Mouse (Mus musculus) forebrain, embryonic 10.5 days (tissue): Measurements from ENCODE around the gene C1ra. TPM values are rescaled to one million over a fixed set of nuclear protein-coding genes. Genes with fewer than 3 reads are reported as not detected.
"Not testable (repeated sequence)": the region's sequence is repeated elsewhere in the genome, so short reads cannot be mapped to it uniquely, and the experiment has no call there.

Experiments
- DNase-seq: peaks from one replicate; pipeline ENCODE4 v3.0.0-alpha.2; 2017; ENCODE audit warnings: low spot score; ENCODE audit errors: extremely low spot score
- H3K27ac ChIP-seq: fragments of 300-500 bp; sonication (generic); 2 replicates; pipeline ENCODE4 v1.5.1; 2016; ENCODE audit warnings: mild to moderate bottlenecking
- H3K27me3 ChIP-seq: fragments of 300-500 bp; sonication (generic); 2 replicates; pipeline ENCODE4 v1.6.1; 2016; ENCODE audit warnings: mild to moderate bottlenecking; ENCODE audit not compliant: poor library complexity, severe bottlenecking
- H3K36me3 ChIP-seq: fragments of 300-500 bp; sonication (generic); replicated peaks from 2 replicates; pipeline ENCODE4 v1.6.1; 2016; ENCODE audit warnings: mild to moderate bottlenecking, moderate library complexity
- H3K4me1 ChIP-seq: fragments of 300-500 bp; sonication (generic); 2 replicates; pipeline ENCODE4 v1.6.1; 2016
- H3K4me3 ChIP-seq: fragments of 300-500 bp; sonication (generic); 2 replicates; pipeline ENCODE4 v1.5.1; 2016; ENCODE audit warnings: mild to moderate bottlenecking, moderate library complexity
- H3K9me3 ChIP-seq: fragments of 300-500 bp; sonication (generic); 2 replicates; pipeline ENCODE4 v1.6.1; 2016; ENCODE audit warnings: mild to moderate bottlenecking, moderate library complexity
- WGBS: fragments of 180-500 bp; shearing (Covaris S2); methylation state at CpG from one replicate; pipeline ENCODE4 v1.1.7; 2016; 5-methylcytosine and 5-hydroxymethylcytosine counted together
- polyA plus RNA-seq: library from polyadenylated mRNA; unstranded; fragments of >200 nt; fragmentation: Nextera tagmentation; extraction: Ambion mirVana; gene quantifications from 2 replicates; pipeline ENCODE4 v1.2.1, GENCODE M21; 2016

Gene C1ra
- polyA plus RNA-seq, result 0.06 and 0.15 TPM in 2 replicates

DNA sequence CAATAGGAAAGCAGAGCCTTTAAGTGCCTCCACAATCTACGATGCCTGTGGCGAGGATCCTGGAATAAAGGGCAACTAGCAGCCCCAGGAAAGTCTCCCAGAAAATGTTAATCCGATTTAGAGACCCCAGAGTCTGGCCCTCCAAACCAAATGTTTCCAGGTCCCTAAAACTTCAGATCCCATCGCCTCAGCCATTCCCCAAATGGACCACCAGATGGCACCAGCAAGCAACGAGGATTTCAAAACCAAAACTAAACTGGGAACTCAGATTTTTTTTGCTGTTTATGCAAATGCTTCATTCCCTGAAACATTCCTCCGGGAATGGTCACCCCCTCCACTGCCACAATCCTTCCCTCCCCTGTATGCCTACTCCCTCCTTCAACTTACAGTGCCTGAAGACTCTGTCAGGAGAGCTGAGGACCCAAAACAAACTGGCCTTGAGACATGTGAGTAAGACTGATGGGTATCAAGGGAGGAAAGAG lies at the start of gene C1ra:
Gene C1ra, plus strand, starts transcription at position 51 of the 482 bp plus-strand sequence.
- no peak within 1 kb of the TSS for H3K4me3 ChIP-seq
- no peak for DNase-seq
- WGBS, result 10% methylated on average over 6 of the region's 6 CpGs
- no peaks in the 10 kb centered on the region for H3K4me1 ChIP-seq
- H3K36me3 ChIP-seq, result no peaks in the 10 kb centered on the region
- no peaks in the 10 kb centered on the region for H3K9me3 ChIP-seq
- H3K27me3 ChIP-seq, result no peaks in the 10 kb centered on the region
- no peak within 1 kb of the TSS for H3K27ac ChIP-seq

DNA sequence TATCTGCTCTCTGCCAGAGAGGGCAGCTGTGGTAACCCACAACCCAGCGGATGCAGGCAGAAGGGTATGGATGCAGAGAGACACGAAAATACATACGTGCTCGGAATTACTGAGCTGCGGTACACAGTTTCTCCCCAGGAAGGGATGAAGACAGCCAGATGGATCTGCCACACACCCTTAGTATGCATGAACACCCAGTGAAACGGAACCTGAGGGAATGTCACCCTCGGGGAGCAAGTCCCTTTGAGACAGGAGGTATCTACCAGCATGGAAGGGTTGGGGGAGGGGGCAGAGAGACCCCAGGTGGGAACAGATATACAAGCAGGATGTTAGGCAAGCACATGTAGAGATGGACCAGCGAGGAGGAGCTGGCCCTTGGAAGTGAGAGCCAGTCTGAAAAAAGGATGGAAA lies 48.3 kb upstream of the C1ra start:
- DNase-seq, result no peak
- H3K27me3 ChIP-seq, result peaks cover 25% of the 10 kb centered on the region
- peaks cover 25% of the 10 kb centered on the region for H3K4me1 ChIP-seq
- no peaks in the 10 kb centered on the region for H3K9me3 ChIP-seq
- 21% methylated on average over 8 of the region's 8 CpGs for WGBS
- H3K4me3 ChIP-seq, result peak overlapping the region; percentile 60
- no peaks in the 10 kb centered on the region for H3K36me3 ChIP-seq
- H3K27ac ChIP-seq, result peak overlapping the region; percentile 80

DNA sequence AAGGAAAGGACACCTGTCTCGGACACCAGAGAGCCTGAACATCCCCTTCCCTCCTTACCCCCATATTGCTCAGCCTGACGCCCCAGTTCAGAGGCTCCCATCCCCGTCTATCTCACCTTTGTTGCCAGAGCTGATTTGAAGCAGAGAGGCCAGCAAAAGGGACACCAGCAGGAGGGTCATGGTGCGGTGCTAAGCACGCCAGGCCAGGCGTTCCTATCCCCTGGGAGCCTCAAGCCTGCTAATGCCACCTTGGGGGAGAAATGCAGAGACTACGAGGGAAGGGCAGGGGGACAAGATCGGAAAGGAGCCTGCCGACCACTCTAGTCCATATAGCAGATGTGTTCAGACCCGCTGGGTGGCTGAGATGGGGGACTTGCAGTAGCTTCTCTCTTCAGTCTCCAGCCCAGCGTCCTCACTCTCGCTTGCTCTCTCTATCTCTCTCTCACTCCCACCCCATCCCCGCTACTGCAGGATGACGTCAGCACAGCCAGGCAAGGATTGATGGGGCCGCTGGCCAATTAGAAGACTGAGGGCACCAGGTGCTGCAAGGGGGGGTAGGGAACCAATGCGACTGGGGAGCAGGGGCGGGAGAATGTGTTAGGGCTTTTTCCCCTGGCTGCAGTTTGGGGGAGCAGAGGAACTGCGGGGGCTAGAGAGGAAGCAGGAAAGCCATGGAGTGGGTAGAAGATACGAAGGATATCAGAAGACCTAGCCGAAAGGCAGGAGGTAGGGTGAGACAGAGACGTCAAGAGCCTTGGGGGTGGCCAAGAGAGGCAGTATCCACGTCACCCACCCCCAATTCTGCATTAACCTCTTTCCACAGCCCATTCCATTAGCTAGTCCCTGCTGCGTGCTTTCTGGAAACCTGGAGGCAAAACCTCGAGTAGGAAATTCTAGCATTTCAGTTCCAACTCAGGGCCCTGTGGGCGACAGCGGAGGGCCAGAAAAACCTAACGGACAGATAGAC lies 47.6 kb upstream of the C1ra start, which contains the start of gene Clstn3:
Gene Clstn3, minus strand, starts transcription at position 490 of the 967 bp plus-strand sequence.
- peak; percentile 88 for DNase-seq
- Histone ChIP-seq H3K4me3 (peak within 1 kb of the TSS; percentile 60), H3K36me3 (no peaks in the 10 kb centered on the region), H3K9me3 (no peaks in the 10 kb centered on the region), H3K27me3 (peaks cover 25% of the 10 kb centered on the region), H3K4me1 (peaks cover 25% of the 10 kb centered on the region), H3K27ac (peak within 1 kb of the TSS; percentile 80)
- 9% methylated on average over 27 of the region's 27 CpGs for WGBS

DNA sequence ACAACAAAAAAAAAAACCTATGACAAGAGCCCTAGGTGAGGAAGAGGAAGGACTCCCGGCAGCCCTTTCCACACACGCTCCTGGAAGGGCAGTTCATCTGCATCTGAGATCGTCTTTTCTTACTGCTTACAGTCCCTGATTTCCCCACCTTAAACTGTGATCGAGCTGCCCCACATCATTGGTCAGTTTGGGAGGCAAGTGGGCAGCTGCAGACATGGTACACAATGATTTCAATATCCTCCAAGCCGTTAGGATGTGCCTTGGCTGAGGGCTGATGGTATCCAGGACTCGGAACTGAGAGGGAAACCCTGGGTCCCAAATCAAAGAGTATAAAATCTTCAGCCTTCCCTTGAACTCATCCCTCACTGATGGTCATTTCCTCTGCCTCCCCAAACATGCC lies 46.9 kb upstream of the C1ra start:
- H3K4me3 ChIP-seq, result peak overlapping the region; percentile 60
- 40% methylated on average over 6 of the region's 6 CpGs for WGBS
- no peaks in the 10 kb centered on the region for H3K36me3 ChIP-seq
- H3K27me3 ChIP-seq, result peaks cover 25% of the 10 kb centered on the region
- H3K27ac ChIP-seq, result no peak overlapping the region
- H3K9me3 ChIP-seq, result no peaks in the 10 kb centered on the region
- peaks cover 25% of the 10 kb centered on the region for H3K4me1 ChIP-seq
- no peak for DNase-seq

DNA sequence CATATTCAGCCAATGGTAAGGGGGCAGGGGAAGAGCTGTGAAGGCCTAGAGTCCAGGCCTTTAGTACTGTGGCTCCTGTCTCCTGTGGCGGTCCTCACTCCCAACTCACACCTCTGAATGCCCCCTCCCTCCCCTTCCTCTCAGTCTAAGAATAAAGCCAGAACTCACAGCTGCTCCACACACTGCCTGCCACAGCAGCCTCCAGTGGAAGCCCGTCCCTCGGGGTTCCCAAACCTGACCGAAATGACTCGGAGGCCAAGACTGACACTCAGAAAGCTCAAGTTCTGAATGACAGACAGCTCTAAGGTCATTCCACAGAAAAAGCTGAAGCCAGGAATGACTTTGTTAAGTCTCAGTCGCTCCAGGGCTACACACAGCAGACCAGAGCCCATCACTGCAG lies 46.5 kb upstream of the C1ra start:
- 85% methylated on average over 6 of the region's 6 CpGs for WGBS
- Histone ChIP-seq H3K4me3 (peak overlapping the region; percentile 60; the same call in 1 of the 2 replicates), H3K27me3 (peaks cover 25% of the 10 kb centered on the region), H3K27ac (no peak overlapping the region), H3K4me1 (peaks cover 25% of the 10 kb centered on the region), H3K9me3 (no peaks in the 10 kb centered on the region), H3K36me3 (no peaks in the 10 kb centered on the region)
- DNase-seq, result no peak

DNA sequence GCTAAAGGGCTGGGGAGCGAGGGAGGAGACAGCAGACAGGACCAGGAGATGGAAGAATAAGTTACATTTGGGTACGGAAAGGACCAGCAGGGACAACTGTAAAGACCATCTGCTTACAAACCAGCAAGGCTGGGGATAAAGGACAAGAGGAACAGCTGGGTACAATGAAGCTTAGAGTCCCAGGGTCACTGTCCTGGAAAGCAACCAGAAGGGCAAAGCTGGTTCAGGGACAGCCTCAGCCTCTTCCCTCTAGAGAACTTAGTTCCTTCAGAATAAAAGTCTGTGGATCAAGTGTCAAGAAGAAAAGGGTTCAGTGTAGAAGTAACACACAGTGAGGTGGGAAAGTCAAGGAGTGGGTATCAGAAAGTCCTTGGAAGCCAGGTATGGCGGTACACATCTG lies 41.1 kb upstream of the C1ra start:
- WGBS, result 88% methylated on average over 3 of the region's 3 CpGs
- DNase-seq, result no peak

DNA sequence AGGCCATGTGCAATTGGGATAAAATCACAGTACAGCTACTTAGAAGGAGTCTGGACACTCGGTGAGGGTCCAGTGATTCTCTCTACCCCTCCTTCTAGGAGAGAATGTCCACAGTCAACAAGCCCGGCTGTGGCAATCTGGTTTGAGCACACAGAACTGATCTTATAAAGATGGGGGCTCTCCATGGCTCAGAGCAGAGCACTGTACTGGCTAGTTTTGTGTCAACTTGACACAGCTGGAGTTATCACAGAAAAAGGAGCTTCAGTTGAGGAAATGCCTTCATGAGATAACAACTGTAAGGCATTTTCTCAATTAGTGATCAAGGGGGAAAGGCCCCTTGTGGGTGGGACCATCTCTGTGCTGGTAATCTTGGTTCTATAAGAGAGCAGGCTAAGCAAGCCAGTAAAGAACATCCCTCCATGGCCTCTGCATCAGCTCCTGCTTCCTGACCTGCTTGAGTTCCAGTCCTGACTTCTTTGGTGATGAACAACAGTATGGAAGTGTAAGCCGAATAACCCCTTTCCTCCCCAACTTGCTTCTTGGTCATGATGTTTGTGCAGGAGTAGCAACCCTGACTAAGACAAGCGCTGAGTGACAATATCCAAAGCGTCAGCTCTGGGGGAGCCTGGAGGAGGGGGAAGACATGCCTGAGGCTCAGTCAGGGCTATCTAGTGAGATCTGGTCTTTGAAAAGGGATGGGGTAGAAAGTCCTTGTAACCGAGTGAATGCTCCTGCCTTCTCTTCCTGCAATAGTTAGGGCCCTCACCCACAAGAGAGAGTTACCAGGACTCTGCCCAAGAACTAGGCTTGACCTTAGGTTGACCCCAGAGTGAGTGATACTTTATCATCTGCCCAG lies 40.2 kb upstream of the C1ra start:
- H3K4me3 ChIP-seq, H3K27me3 ChIP-seq, DNase-seq, H3K36me3 ChIP-seq, H3K27ac ChIP-seq, H3K4me1 ChIP-seq, H3K9me3 ChIP-seq: not testable (repeated sequence)
- 89% methylated on average over 6 of the region's 6 CpGs for WGBS

More for the DNA sequence above, 41.1 kb upstream of the C1ra start:
- Histone ChIP-seq H3K9me3 (no peaks in the 10 kb centered on the region), H3K27ac (no peak overlapping the region), H3K27me3 (no peaks in the 10 kb centered on the region), H3K36me3 (no peaks in the 10 kb centered on the region), H3K4me3 (no peak overlapping the region), H3K4me1 (no peaks in the 10 kb centered on the region)

DNA sequence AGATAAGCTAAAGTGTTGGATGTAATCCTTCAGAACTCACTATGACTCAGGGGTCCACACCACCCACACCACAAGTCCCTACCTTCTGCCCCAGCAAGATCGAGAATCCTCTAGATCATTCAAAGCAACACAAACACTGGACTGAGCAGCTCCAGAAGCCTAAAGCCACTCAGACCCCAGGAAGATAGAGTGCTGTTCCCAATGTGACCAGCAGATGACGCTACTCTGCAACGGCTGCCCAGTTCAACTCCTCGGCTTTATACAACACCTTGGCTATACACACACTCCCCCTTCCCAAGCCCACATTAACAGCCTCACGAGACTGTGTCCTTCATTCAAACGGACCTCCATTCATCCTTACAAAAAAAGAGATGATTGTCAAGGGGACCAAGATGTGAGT lies 39.4 kb upstream of the C1ra start:
- no peaks in the 10 kb centered on the region for H3K36me3 ChIP-seq
- no peak overlapping the region for H3K4me3 ChIP-seq
- no peak for DNase-seq
- H3K27ac ChIP-seq, result no peak overlapping the region
- H3K27me3 ChIP-seq, result no peaks in the 10 kb centered on the region
- WGBS, result 32% methylated on average over 6 of the region's 6 CpGs
- H3K9me3 ChIP-seq, result no peaks in the 10 kb centered on the region
- no peaks in the 10 kb centered on the region for H3K4me1 ChIP-seq

DNA sequence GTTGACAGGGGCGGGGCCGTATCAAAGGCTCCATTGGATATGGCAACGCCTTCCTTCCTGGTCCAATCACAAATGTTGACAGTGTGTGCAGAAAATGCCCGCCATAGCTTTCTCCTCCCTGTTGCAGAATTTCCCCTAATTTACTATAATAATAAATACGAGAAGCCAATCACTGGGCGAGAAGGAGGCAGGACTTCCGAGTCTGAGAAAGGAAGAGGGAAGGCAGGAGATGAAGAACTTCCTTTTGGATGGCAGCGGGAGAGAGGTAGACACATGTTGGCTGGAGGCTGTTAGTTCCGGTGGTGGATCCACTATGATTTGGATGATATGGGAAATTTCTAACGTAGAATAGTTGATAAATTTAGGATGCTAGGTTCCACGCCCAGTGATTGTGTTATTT lies 37.6 kb upstream of the C1ra start:
- no peaks in the 10 kb centered on the region for H3K4me1 ChIP-seq
- no peaks in the 10 kb centered on the region for H3K9me3 ChIP-seq
- no peak for DNase-seq
- H3K27ac ChIP-seq, result no peak overlapping the region
- 85% methylated on average over 11 of the region's 11 CpGs for WGBS
- H3K4me3 ChIP-seq, result no peak overlapping the region
- no peaks in the 10 kb centered on the region for H3K27me3 ChIP-seq
- no peaks in the 10 kb centered on the region for H3K36me3 ChIP-seq

DNA sequence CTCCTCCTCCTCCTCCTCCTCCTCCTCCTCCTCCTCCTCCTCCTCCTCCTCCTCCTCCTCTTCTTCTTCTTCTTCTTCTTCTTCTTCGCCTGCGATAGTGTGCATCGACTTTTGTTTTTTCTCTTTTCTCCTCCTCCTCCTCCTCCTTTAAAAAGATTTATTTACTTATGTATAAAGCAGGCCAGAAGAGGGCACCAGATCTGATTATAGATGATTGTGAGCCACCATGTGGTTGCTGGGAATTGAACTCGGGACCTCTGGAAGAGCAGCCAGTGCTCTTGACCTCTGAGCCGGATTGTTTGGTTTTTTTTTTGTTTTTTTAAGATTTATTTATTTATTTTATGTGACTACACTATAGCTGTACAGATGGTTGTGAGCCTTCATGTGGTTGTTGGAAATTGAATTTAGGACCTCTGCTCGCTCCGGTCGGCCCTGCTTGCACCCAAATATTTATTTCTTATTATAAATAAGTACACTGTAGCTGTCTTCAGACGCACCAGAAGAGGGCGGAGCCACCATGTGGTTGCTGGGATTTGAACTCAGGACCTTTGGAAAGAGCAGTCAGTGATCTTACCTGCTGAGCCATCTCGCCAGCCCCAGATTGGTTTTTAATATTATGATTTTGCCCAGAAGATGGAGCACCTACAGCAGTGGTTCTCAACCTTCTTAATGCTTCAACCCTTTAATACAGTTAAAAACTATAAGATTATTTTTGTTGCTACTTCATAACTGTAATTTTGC lies 36.7 kb upstream of the C1ra start:
- DNase-seq, H3K4me1 ChIP-seq, H3K27ac ChIP-seq, H3K4me3 ChIP-seq, H3K9me3 ChIP-seq, H3K27me3 ChIP-seq, H3K36me3 ChIP-seq: not testable (repeated sequence)
- 91% methylated on average over 8 of the region's 11 CpGs for WGBS

DNA sequence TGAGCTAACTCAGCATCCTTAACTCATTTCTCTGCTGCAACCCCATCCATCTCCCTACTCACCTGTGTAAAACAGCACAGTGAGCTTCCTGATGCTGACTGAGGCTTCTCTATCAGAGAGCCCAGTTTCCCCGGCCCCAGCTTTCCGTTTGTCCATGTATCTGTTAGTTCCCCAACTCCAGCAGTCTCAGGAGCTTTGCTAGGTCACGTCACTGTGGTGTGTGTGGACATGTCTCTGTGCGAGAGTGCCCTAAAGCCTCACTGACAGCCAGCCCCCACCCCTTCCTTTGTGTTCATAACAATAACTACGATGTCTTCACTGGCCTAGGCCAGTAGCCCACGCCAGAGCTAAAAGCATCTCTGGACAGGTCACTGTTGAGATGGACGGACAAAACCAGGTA lies 36.0 kb upstream of the C1ra start:
- DNase-seq, result no peak
- 81% methylated on average over 7 of the region's 7 CpGs for WGBS
- Histone ChIP-seq H3K27me3 (no peaks in the 10 kb centered on the region), H3K36me3 (no peaks in the 10 kb centered on the region), H3K9me3 (no peaks in the 10 kb centered on the region), H3K4me1 (no peaks in the 10 kb centered on the region), H3K27ac (no peak overlapping the region), H3K4me3 (no peak overlapping the region)

DNA sequence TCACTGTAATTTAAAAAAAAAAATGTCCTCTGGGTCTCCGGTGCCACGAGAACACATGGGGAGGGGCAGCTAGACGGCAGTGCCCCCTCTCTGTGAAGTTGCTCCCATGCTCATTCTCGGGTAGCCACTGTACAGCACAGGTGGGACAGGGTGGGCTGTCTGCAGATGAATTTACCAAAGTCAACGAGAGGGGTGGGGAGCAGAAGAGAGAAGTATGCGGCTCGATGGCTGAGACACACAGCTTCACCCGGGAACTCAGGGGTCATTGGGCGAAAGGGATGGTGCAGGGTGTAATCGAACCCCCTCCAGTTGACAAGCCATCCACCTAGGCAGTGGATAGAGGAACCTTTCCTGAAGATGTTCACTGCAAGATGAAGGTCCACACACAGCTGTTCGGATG lies 35.4 kb upstream of the C1ra start:
- no peaks in the 10 kb centered on the region; the same call in 1 of the 2 replicates for H3K4me1 ChIP-seq
- DNase-seq, result no peak
- 91% methylated on average over 11 of the region's 11 CpGs for WGBS
- no peaks in the 10 kb centered on the region for H3K27me3 ChIP-seq
- H3K9me3 ChIP-seq, result no peaks in the 10 kb centered on the region
- no peak overlapping the region for H3K4me3 ChIP-seq
- no peak overlapping the region for H3K27ac ChIP-seq
- no peaks in the 10 kb centered on the region for H3K36me3 ChIP-seq
